Mouse (Mus musculus): Measurements from ENCODE around the gene Dll1. TPM values are rescaled to one million over a fixed set of nuclear protein-coding genes. Genes with fewer than 3 reads are reported as not detected.

Dll1 gene
- polyA plus RNA-seq, 1 experiment from 2014 or later = 5.1 TPM

Other genes starting within 250 kb of the Dll1 start
- 31.1 and 35.9 TPM in 2 replicates for gene Fam120b, start 19.3 kb upstream of the Dll1 start, polyA plus RNA-seq (2015; fragmentation: Nextera tagmentation; extraction: Ambion mirVana)
- 263 and 267 TPM in 2 replicates for gene Psmb1, start 122.9 kb upstream of the Dll1 start, polyA plus RNA-seq (2015; fragmentation: Nextera tagmentation; extraction: Ambion mirVana)
- 52.1 and 54.0 TPM in 2 replicates for gene Tbp, start 123.0 kb upstream of the Dll1 start, polyA plus RNA-seq (2015; fragmentation: Nextera tagmentation; extraction: Ambion mirVana)
- 46.2 and 46.3 TPM in 2 replicates for gene Pdcd2, start 150.4 kb upstream of the Dll1 start, polyA plus RNA-seq (2015; fragmentation: Nextera tagmentation; extraction: Ambion mirVana)
- gene Prdm9, start 187.5 kb upstream of the Dll1 start, polyA plus RNA-seq (2015; fragmentation: Nextera tagmentation; extraction: Ambion mirVana) = 1.7 TPM in 2 replicates

Data from embryonic facial prominence, embryonic 13.5 days (tissue).